Mouse (Mus musculus) C2C12 (cell line): Measurements from ENCODE around the gene Arhgdib.

Source experiments
- CTCF ChIP-seq: IDR thresholded peaks from one replicate; pipeline ENCODE4 v1.5.1; 2011; ENCODE audit not compliant: control insufficient read depth, insufficient read depth, insufficient read length
- USF1 ChIP-seq: IDR thresholded peaks from one replicate; pipeline ENCODE4 v1.6.1; 2011; ENCODE audit warnings: low read depth, mild to moderate bottlenecking, control low read depth, moderate library complexity

- TF ChIP-seq USF1 (no peak), CTCF (no peak)
Measured at GRCm38 (mm10) chr6:136931246-136931645, 10.5 kb downstream of the Arhgdib start.
